Mouse (Mus musculus): ENCODE results near the gene Slc9a6. TPM values are rescaled to one million over a fixed set of nuclear protein-coding genes. Genes with fewer than 3 reads are reported as not detected.

Slc9a6 gene
- polyA plus RNA-seq, 1 experiment = 10.8 TPM

GRCm38 (mm10) chrX:56692554-56692953, 83.0 kb downstream of the Slc9a6 start:
- no peaks in the 10 kb centered on the region for H3K79me2 ChIP-seq (ENCODE audit: control insufficient read depth, insufficient read depth)
- H3K27me3 ChIP-seq (ENCODE audit: control insufficient read depth, insufficient read depth, insufficient read length) = no peaks in the 10 kb centered on the region
- H3K36me3 ChIP-seq (ENCODE audit: control insufficient read depth, insufficient read depth) = no peaks in the 10 kb centered on the region
- TF ChIP-seq POLR2A (IDR thresholded peaks at IDR 0.05; ENCODE audit: insufficient read length, low read depth) (no peak), MYOG (IDR thresholded peaks at IDR 0.05; ENCODE audit: control insufficient read depth in 1 of 3, insufficient read depth in 1 of 3, insufficient read length in 2 of 3, low read depth in 2 of 3) (no peak), MYOD1 (IDR thresholded peaks at IDR 0.05; ENCODE audit: control insufficient read depth in 1 of 3, insufficient read length in 2 of 3, low read depth in 2 of 3) (no peak)
- H3K4me2 ChIP-seq (ENCODE audit: low read depth) = no peak overlapping the region
- no peak overlapping the region for H3ac ChIP-seq (ENCODE audit: control insufficient read depth, insufficient read length)
- no peak overlapping the region for H3K4me3 ChIP-seq

GRCm38 (mm10) chrX:56694539-56694938, 85.0 kb downstream of the Slc9a6 start:
- H3K27me3 ChIP-seq (ENCODE audit: control insufficient read depth, insufficient read depth, insufficient read length) = no peaks in the 10 kb centered on the region

GRCm38 (mm10) chrX:56697199-56697780, 87.7 kb downstream of the Slc9a6 start:
- TF ChIP-seq REST (IDR thresholded peaks at IDR 0.05; ENCODE audit: insufficient read depth, insufficient read length) (no peak), MYOD1 (IDR thresholded peaks at IDR 0.05; ENCODE audit: control insufficient read depth in 1 of 3, insufficient read length in 2 of 3, low read depth in 2 of 3) (peak in 2 of 3 experiments; percentile 10 to 20), SRF (IDR thresholded peaks at IDR 0.05; ENCODE audit: control insufficient read depth, insufficient read length, low read depth) (no peak), E2F4 (IDR thresholded peaks at IDR 0.05; ENCODE audit: insufficient read depth) (no peak)
- no peaks in the 10 kb centered on the region for H3K36me3 ChIP-seq (ENCODE audit: control insufficient read depth, insufficient read depth)
- no peak overlapping the region for H3ac ChIP-seq (ENCODE audit: control insufficient read depth, insufficient read length)
- H3K79me2 ChIP-seq (ENCODE audit: control insufficient read depth, insufficient read depth) = no peaks in the 10 kb centered on the region
- H3K4me3 ChIP-seq = no peak overlapping the region
- H3K27me3 ChIP-seq (ENCODE audit: control insufficient read depth, insufficient read depth, insufficient read length) = no peaks in the 10 kb centered on the region
- H3K4me2 ChIP-seq (ENCODE audit: low read depth) = peak overlapping the region; percentile 37

More at GRCm38 (mm10) chrX:56694539-56694938, 85.0 kb downstream of the Slc9a6 start:
- no peak overlapping the region for H3K4me2 ChIP-seq (ENCODE audit: low read depth)
- TF ChIP-seq TCF12 (IDR thresholded peaks at IDR 0.05; ENCODE audit: insufficient read depth, poor library complexity, severe bottlenecking) = no peak
- no peak for TF ChIP-seq POLR2AphosphoS2 (IDR thresholded peaks at IDR 0.05; ENCODE audit: insufficient read length, low read depth)
- no peak for TF ChIP-seq MAX (IDR thresholded peaks at IDR 0.05; ENCODE audit: low read depth)
- no peak for TF ChIP-seq POLR2A (IDR thresholded peaks at IDR 0.05; ENCODE audit: insufficient read length, low read depth)
- TF ChIP-seq SRF (IDR thresholded peaks at IDR 0.05; ENCODE audit: control insufficient read depth, insufficient read length, low read depth) = no peak
- no peak for TF ChIP-seq E2F4 (IDR thresholded peaks at IDR 0.05; ENCODE audit: insufficient read depth)
- no peak for TF ChIP-seq MYOD1 (IDR thresholded peaks at IDR 0.05; ENCODE audit: control insufficient read depth in 1 of 3, insufficient read length in 2 of 3, low read depth in 2 of 3)
- TF ChIP-seq TCF3 (IDR thresholded peaks at IDR 0.05; ENCODE audit: insufficient read length, low read depth) = no peak
- TF ChIP-seq MYOG (IDR thresholded peaks at IDR 0.05; ENCODE audit: control insufficient read depth in 1 of 3, insufficient read depth in 1 of 3, insufficient read length in 2 of 3, low read depth in 2 of 3) = no peak
- no peak for TF ChIP-seq REST (IDR thresholded peaks at IDR 0.05; ENCODE audit: insufficient read depth, insufficient read length)
- TF ChIP-seq CEBPB (IDR thresholded peaks at IDR 0.05; ENCODE audit: insufficient read depth, poor library complexity, severe bottlenecking) = no peak
- no peak for TF ChIP-seq USF1 (IDR thresholded peaks at IDR 0.05; ENCODE audit: low read depth)
- H3ac ChIP-seq (ENCODE audit: control insufficient read depth, insufficient read length) = no peak overlapping the region
- H3K79me2 ChIP-seq (ENCODE audit: control insufficient read depth, insufficient read depth) = no peaks in the 10 kb centered on the region
- H3K36me3 ChIP-seq (ENCODE audit: control insufficient read depth, insufficient read depth) = no peaks in the 10 kb centered on the region
- no peak overlapping the region for H3K4me3 ChIP-seq

GRCm38 (mm10) chrX:56697886-56698285, 88.3 kb downstream of the Slc9a6 start:
- H3K4me2 ChIP-seq (ENCODE audit: low read depth) = peak overlapping the region; percentile 37
- H3ac ChIP-seq (ENCODE audit: control insufficient read depth, insufficient read length) = no peak overlapping the region
- no peaks in the 10 kb centered on the region for H3K79me2 ChIP-seq (ENCODE audit: control insufficient read depth, insufficient read depth)
- H3K27me3 ChIP-seq (ENCODE audit: control insufficient read depth, insufficient read depth, insufficient read length) = no peaks in the 10 kb centered on the region
- no peaks in the 10 kb centered on the region for H3K36me3 ChIP-seq (ENCODE audit: control insufficient read depth, insufficient read depth)
- no peak overlapping the region for H3K4me3 ChIP-seq
- TF ChIP-seq MYOD1 (IDR thresholded peaks at IDR 0.05; ENCODE audit: control insufficient read depth in 1 of 3, insufficient read length in 2 of 3, low read depth in 2 of 3) (peak in 1 of 3 experiments; percentile 26), POLR2A (IDR thresholded peaks at IDR 0.05; ENCODE audit: insufficient read length, low read depth) (no peak)

GRCm38 (mm10) chrX:56701261-56701660, 91.7 kb downstream of the Slc9a6 start:
- Histone ChIP-seq H3ac (ENCODE audit: control insufficient read depth, insufficient read length) (no peak overlapping the region), H3K79me2 (ENCODE audit: control insufficient read depth, insufficient read depth) (no peaks in the 10 kb centered on the region), H3K4me3 (no peak overlapping the region), H3K4me2 (ENCODE audit: low read depth) (no peak overlapping the region), H3K27me3 (ENCODE audit: control insufficient read depth, insufficient read depth, insufficient read length) (no peaks in the 10 kb centered on the region), H3K36me3 (ENCODE audit: control insufficient read depth, insufficient read depth) (no peaks in the 10 kb centered on the region)
- TF ChIP-seq TCF3 (IDR thresholded peaks at IDR 0.05; ENCODE audit: insufficient read length, low read depth) (no peak), SRF (IDR thresholded peaks at IDR 0.05; ENCODE audit: control insufficient read depth, insufficient read length, low read depth) (no peak), CEBPB (IDR thresholded peaks at IDR 0.05; ENCODE audit: insufficient read depth, poor library complexity, severe bottlenecking) (no peak), MYOG (IDR thresholded peaks at IDR 0.05; ENCODE audit: control insufficient read depth in 1 of 3, insufficient read depth in 1 of 3, insufficient read length in 2 of 3, low read depth in 2 of 3) (no peak), MAX (IDR thresholded peaks at IDR 0.05; ENCODE audit: low read depth) (no peak), TCF12 (IDR thresholded peaks at IDR 0.05; ENCODE audit: insufficient read depth, poor library complexity, severe bottlenecking) (no peak), POLR2A (IDR thresholded peaks at IDR 0.05; ENCODE audit: insufficient read length, low read depth) (no peak), USF1 (IDR thresholded peaks at IDR 0.05; ENCODE audit: low read depth) (no peak), POLR2AphosphoS2 (IDR thresholded peaks at IDR 0.05; ENCODE audit: insufficient read length, low read depth) (no peak), MYOD1 (IDR thresholded peaks at IDR 0.05; ENCODE audit: control insufficient read depth in 1 of 3, insufficient read length in 2 of 3, low read depth in 2 of 3) (no peak)

Data from myocyte (in vitro differentiated cells).